Mouse (Mus musculus) activated CD4-positive, CD25-positive, alpha-beta regulatory T cell, adult 4 months (primary cell): ENCODE data around the gene Akr1b10. TPM values are rescaled to one million over a fixed set of nuclear protein-coding genes. Genes with fewer than 3 reads are reported as not detected.
"Not testable (repeated sequence)": the region's sequence is repeated elsewhere in the genome, so short reads cannot be mapped to it uniquely, and the experiment has no call there.

Experiments used
- ATAC-seq: one replicate; pipeline ENCODE4 v1.8.0; 2017
- polyA plus RNA-seq, 2 experiments: library from polyadenylated mRNA; unstranded; fragments of 100-300 nt; shearing (Covaris generic); gene quantifications; one replicate each; pipeline ENCODE4 v1.2.1; 2017

Akr1b10 gene
- polyA plus RNA-seq, 2 experiments from 2014 or later, result 45.4 to 45.5 TPM

GRCm38 (mm10) chr6:34373841-34374240 lies 10.2 kb upstream of the Akr1b10 start:
- no peak for ATAC-seq

DNA sequence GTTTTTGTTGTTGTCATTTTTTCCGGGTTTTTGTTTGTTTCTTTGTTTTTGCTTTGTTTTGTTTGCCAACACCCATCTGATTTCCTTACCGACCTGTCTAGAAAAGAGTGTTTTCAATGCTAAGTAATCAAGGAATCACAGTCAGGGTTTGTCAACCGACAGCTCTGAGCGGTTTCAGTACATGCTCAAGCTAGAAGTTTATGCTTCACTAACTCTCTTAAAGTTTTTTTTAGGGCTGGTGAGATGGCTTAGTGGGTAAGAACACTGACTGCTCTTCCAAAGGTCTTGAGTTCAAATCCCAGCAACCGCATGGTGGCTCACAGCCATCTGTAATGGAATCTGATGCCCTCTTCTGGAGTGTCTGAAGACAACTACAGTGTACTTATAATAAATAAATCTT lies 8.1 kb upstream of the Akr1b10 start:
- ATAC-seq, result not testable (repeated sequence)

DNA sequence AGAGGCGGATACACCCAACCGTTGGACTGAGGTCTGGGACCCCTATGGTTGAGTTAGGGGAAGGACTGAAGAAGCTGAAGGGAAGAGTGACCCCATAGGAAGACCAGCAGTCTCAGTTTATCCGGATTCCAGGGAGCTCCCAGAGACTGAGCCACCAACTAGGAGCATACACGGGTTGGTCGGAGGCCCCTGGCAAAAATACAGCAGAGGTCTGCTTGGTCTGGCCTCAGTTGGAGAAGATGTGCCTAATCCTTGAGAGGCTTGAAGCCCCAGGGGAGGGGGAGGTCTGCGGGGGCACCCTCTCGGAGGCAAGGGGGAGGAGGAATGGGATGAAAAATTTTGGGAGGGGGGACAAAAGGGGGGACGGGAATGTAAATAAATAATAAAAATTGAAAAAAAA lies 617 bp upstream of the Akr1b10 start:
- no peak for ATAC-seq

GRCm38 (mm10) chr6:34384701-34385370 lies 818 bp downstream of the Akr1b10 start:
- ATAC-seq, result no peak

DNA sequence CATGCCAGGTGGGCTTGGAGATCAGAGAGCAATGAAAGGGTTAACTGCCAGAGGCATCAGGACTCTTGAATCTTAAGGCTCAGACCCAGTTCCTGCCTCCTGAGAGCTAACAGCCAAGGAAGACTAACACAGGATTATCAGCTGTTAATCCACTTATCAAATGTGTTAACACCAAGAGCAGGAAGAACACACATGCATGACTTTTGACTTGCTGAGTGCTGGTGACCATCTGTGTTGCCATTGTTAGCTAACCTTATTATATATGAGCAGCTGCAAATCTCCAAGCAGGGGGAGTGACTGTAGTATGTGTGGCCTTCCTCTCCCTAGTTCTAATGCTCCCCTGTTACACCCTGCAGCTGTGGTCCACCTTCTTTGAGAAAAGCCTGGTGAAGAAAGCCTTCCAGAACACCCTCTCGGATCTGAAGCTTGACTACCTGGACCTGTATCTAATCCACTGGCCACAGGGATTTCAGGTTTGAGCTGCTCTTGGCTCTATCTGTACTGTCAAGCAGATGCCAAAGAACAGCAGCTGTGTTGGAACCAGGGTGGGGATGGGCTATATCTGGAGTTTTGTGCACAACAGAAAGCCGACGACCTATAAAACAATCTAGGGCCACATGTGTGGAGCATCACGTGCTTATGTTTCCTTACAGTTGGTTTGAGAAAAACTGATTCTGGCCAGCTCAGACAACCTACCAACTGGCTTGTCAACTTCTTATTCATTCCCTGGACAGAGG lies 4.6 kb downstream of the Akr1b10 start:
- ATAC-seq, result no peak

DNA sequence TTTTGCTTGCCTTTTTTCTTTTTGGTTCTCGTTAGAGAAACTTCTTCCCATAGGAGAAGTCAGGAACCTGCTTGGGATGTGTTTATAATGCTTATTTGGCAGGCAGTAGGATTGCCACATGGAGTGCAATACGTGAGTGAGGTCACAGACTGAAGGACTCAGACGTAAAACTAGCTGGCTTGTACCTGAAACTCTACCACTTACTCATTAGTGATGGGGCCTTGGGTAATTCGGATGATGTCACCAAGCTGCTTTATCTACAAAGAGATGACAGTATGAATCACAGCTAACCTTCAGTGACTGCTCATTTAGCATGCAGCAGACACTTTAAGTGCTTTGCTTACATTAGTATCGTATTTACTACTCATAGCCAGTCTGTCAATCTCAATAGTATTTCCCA lies 11.9 kb downstream of the Akr1b10 start:
- ATAC-seq, result no peak

GRCm38 (mm10) chr6:34398431-34398830 lies 14.4 kb downstream of the Akr1b10 start:
- no peak for ATAC-seq

DNA sequence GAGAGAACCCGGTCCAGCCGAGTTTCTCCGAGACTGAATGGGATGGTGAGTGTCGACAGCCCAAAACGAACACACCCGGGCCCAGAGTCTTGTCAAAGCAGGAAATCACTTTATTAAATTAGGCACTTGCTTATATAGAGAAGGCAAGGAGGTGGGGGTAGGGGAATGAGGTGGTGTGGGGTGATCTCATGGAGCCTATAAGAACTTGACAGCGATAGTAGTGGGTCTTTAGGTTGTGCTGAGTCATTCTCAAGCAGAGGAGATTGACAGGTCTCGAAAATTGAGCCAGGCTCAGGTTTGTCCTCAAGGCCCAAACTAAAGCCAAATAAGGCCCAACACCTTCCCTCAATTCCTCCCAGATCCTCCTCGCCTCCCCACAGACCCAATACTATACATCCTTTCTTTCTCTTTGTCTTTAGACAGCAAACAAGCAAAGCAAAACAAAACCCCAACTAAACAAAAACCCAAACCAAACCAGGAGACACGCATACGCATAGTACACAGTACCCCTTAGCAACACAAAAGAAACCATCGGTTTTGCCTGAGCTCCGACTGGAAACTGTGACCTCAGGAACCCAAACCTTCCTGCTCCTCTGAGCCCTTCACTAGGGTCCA lies 15.7 kb downstream of the Akr1b10 start:
- no peak for ATAC-seq

DNA sequence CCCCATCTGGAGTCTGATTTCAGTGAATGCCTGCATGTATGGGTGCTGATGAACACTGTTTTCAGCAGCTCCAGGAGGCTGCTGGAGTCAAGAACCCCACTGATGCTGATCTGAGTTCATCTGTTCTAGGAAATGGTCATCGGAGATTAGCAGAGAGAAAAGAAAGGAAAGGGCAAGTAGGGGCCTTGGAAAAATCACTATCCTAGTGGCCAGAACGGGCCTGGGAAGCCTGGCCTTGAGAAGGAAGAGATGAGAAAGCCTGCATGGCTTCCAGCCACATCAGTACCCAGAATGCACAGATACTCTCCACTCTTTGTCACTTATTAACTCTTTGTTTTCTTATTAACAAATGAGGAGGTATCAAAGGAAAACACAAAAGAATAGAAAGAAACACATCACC lies 16.7 kb downstream of the Akr1b10 start:
- no peak for ATAC-seq

DNA sequence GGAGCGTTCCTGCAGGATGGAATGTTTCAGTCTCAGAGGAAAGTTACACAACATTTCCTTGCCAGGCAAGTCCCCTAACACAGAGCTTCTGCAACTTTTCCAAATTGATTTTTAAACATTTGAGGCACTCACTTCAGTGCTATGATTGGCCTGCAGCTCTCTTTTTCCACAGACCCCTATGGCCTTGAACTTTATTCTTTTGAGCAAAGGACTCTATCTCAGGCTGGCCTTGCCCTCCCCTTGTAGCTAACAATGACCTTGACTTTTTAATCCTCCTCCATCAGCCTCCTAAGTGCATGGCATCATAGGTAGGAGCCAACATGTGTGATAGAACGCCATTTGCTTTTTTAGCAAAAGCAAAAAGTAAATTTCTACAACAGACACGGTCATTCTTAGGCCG lies 22.7 kb downstream of the Akr1b10 start:
- ATAC-seq, result no peak

DNA sequence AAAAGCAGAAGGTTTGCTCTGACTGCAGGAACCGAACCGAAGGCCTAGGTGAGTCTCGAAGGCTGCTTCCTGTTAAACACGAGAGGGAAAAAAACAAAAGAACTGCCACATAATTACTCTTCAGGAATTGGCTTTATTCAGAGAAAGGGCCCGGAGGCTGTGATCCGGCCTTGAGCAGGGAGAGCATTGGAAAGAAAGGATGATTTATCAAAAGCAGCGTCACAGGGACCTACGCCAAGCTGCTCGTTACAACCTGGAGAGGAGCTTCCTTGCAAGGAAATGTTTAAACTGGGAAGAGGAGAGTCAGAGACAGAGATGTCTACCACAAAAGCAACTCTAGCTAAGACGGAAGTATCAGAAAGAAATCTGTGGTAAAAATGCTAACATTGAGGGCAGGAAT lies 23.4 kb downstream of the Akr1b10 start:
- no peak for ATAC-seq

DNA sequence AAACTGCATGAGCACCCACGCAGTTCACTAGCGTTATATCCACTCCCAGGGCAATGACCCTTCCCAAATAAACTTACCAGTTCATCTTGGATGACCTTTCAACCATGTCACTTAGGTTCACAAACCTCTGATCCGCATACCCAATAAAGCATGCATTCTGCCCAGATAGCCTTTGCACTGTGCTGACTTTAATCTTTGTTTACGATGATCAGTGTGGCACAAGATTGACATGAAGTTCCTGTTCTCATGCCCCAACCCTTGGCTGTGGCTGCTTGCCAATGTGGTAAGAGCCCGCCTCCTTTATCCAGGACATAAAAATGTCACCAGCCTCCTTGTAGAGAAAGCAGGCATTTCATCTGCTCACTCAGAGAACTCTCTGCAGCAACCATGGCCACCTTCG lies 28.0 kb downstream of the Akr1b10 start, which contains the start of gene Akr1b7:
Gene Akr1b7 (plus strand): TSS at position 312 of the 400 bp plus-strand sequence.
- no peak for ATAC-seq

GRCm38 (mm10) chr6:34412688-34413087 lies 28.7 kb downstream of the Akr1b10 start:
- ATAC-seq, result no peak

- ATAC-seq, result not testable (repeated sequence)
These were observed 29.4 kb downstream of the Akr1b10 start for GRCm38 (mm10) chr6:34413386-34413785.

DNA sequence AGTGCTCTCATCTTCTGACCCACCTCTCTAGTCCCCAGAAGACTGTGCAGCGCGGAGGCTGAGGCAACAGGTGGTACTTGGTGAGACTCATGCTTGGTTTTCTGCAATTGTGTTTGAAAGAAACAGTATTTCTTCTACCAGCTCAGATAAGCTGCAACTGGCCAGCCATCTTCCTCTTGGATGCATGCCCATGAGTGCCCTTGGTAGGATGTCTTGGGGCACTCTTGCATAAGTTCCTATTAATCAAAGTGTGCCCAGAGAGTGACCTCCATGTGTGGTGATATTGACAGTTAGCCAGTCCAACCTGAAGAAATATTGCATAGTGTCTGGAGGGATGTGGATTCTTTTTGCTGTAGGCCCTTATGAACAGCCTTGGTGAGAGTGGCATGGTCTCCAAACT lies 32.5 kb downstream of the Akr1b10 start:
- no peak for ATAC-seq

DNA sequence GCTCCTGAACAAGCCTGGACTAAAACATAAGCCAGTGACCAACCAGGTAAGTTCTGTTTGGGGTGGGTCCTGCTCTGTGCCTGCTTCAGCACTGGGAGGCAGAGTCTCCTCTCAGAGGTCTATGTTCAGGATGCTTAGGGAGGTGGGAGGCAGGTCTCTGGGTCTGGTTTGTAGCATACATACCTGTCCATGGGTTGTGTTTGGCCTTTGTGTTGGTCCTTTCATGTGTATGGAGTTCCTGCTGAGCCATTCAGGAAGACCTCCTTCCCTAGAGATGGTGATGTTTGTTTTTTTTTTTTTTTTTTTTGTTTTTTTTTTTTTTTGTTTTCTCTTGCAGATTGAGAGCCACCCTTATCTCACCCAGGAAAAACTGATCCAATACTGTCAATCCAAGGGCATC lies 35.1 kb downstream of the Akr1b10 start:
- no peak for ATAC-seq

DNA sequence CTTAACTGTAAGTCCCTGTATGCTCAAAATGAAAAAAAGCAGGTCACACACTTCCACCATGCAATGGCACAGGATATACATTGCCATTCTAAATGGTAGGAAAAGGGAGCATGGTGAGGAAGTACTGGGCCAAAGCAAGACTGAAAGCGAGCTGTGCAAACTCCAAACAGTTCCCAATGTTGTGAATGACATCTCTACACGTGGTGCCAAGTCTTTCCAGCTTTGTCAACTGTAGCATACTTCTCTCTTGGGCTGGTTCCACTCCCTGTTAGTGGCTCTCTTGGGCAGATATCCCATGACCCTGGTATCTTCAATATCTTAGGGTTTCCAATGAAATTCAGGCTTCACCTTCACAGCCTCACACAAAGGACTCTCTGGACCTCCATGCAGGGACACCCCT lies 55.0 kb downstream of the Akr1b10 start:
- no peak for ATAC-seq

GRCm38 (mm10) chr6:34441556-34442257 lies 57.7 kb downstream of the Akr1b10 start:
- no peak for ATAC-seq

DNA sequence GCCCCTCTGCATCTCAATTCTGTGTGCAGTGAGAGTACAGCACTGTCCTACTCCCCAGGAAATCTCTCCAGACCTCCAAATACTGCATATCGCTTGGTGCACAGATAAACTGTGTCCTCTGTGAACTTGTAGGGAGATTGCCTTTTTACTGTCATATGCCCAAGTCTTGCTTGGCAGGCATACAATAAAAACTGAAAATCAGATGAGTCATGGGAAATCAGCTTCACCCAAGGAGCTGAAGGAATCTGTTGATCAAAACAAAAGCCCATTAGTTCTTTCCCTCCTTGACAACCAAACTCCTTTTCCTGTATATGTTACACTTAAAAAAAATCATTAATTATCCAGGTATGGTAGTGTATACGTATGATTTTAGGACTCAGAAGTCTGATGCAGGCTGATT lies 59.8 kb downstream of the Akr1b10 start:
- no peak for ATAC-seq
